Mouse (Mus musculus): ENCODE data around the gene Kirrel3. TPM values are rescaled to one million over a fixed set of nuclear protein-coding genes. Genes with fewer than 3 reads are reported as not detected.

Gene Kirrel3
- total RNA-seq, 2 experiments from 2014 or later = 53.4 to 60.1 TPM

GRCm38 (mm10) chr9:34498651-34499050 is 13.0 kb downstream of the Kirrel3 start:
- peak; percentile 81 to 99 for DNase-seq (ENCODE audit: extremely low spot score in 1 of 2, low spot score in 1 of 2)

GRCm38 (mm10) chr9:34507164-34507563 is 21.5 kb downstream of the Kirrel3 start:
- no peak for DNase-seq (ENCODE audit: extremely low spot score in 1 of 2, low spot score in 1 of 2)

GRCm38 (mm10) chr9:34518861-34519260 is 33.2 kb downstream of the Kirrel3 start:
- DNase-seq (ENCODE audit: extremely low spot score in 1 of 2, low spot score in 1 of 2) = no peak

- no peak for DNase-seq (ENCODE audit: extremely low spot score in 1 of 2, low spot score in 1 of 2)
These were observed 34.7 kb downstream of the Kirrel3 start for GRCm38 (mm10) chr9:34520234-34520950.

- DNase-seq (ENCODE audit: extremely low spot score in 1 of 2, low spot score in 1 of 2) = no peak
These were observed 40.0 kb downstream of the Kirrel3 start for GRCm38 (mm10) chr9:34525695-34526094.

- no peak for DNase-seq (ENCODE audit: extremely low spot score in 1 of 2, low spot score in 1 of 2)
These were observed 53.1 kb downstream of the Kirrel3 start for GRCm38 (mm10) chr9:34538591-34539335.

GRCm38 (mm10) chr9:34541908-34542307 is 56.2 kb downstream of the Kirrel3 start:
- DNase-seq (ENCODE audit: extremely low spot score in 1 of 2, low spot score in 1 of 2) = no peak

- no peak for DNase-seq (ENCODE audit: extremely low spot score in 1 of 2, low spot score in 1 of 2)
These were observed 70.0 kb downstream of the Kirrel3 start for GRCm38 (mm10) chr9:34555699-34556098.

- no peak for DNase-seq (ENCODE audit: extremely low spot score in 1 of 2, low spot score in 1 of 2)
These were observed 72.2 kb downstream of the Kirrel3 start for GRCm38 (mm10) chr9:34557846-34558245.

- DNase-seq (ENCODE audit: extremely low spot score in 1 of 2, low spot score in 1 of 2) = no peak
These were observed 72.7 kb downstream of the Kirrel3 start for GRCm38 (mm10) chr9:34558291-34558899.

GRCm38 (mm10) chr9:34559102-34559501 is 73.4 kb downstream of the Kirrel3 start:
- no peak for DNase-seq (ENCODE audit: extremely low spot score in 1 of 2, low spot score in 1 of 2)

- no peak for DNase-seq (ENCODE audit: extremely low spot score in 1 of 2, low spot score in 1 of 2)
These were observed 75.6 kb downstream of the Kirrel3 start for GRCm38 (mm10) chr9:34561281-34561680.

GRCm38 (mm10) chr9:34562437-34563000 is 76.8 kb downstream of the Kirrel3 start:
- DNase-seq (ENCODE audit: extremely low spot score in 1 of 2, low spot score in 1 of 2) = no peak

GRCm38 (mm10) chr9:34573906-34574305 is 88.2 kb downstream of the Kirrel3 start:
- DNase-seq (ENCODE audit: extremely low spot score in 1 of 2, low spot score in 1 of 2) = no peak

GRCm38 (mm10) chr9:34574611-34575010 is 88.9 kb downstream of the Kirrel3 start:
- peak in 1 of 2 experiments; percentile 24 for DNase-seq (ENCODE audit: extremely low spot score in 1 of 2, low spot score in 1 of 2)

- no peak for DNase-seq (ENCODE audit: extremely low spot score in 1 of 2, low spot score in 1 of 2)
These were observed 93.5 kb downstream of the Kirrel3 start for GRCm38 (mm10) chr9:34579174-34579573.

GRCm38 (mm10) chr9:34580059-34580458 is 94.4 kb downstream of the Kirrel3 start:
- no peak for DNase-seq (ENCODE audit: extremely low spot score in 1 of 2, low spot score in 1 of 2)

GRCm38 (mm10) chr9:34582496-34582895 is 96.8 kb downstream of the Kirrel3 start:
- DNase-seq (ENCODE audit: extremely low spot score in 1 of 2, low spot score in 1 of 2) = no peak

GRCm38 (mm10) chr9:34585487-34585886 is 99.8 kb downstream of the Kirrel3 start:
- DNase-seq (ENCODE audit: extremely low spot score in 1 of 2, low spot score in 1 of 2) = no peak

- DNase-seq (ENCODE audit: extremely low spot score in 1 of 2, low spot score in 1 of 2) = no peak
These were observed 100.4 kb downstream of the Kirrel3 start for GRCm38 (mm10) chr9:34586080-34586479.

GRCm38 (mm10) chr9:34589799-34590198 is 104.1 kb downstream of the Kirrel3 start:
- DNase-seq (ENCODE audit: extremely low spot score in 1 of 2, low spot score in 1 of 2) = no peak

All from layer of hippocampus, postnatal 25 days (tissue).